Mouse (Mus musculus) heart, postnatal 36 days (tissue): ENCODE data around the gene Ddit4l. TPM values are rescaled to one million over a fixed set of nuclear protein-coding genes. Genes with fewer than 3 reads are reported as not detected.
"Not testable (repeated sequence)": the region's sequence is repeated elsewhere in the genome, so short reads cannot be mapped to it uniquely, and the experiment has no call there.

ENCODE experiments used
- DNase-seq, 2 experiments: peaks; one replicate each; pipeline ENCODE4 v3.0.0; 2021 to 2022
- intact Hi-C: fragments of 180-260 bp; cut with DNase I; formaldehyde crosslinking; loops from one replicate; pipeline ENCODE4 v1.15.1; 2025
- total RNA-seq, 2 experiments: library from RNA; stranded (reverse); gene quantifications; 2 replicates each; pipeline ENCODE4 v1.2.3; 2021

Ddit4l gene
- total RNA-seq: 1 to 10 TPM; 1.6 to 3.3 TPM

- intact Hi-C loops, DNase-seq: not testable (repeated sequence)
Measured at GRCm38 (mm10) chr3:137621312-137621711, at the start of gene Ddit4l. Gene Ddit4l (plus strand): TSS chr3:137621612.

DNA sequence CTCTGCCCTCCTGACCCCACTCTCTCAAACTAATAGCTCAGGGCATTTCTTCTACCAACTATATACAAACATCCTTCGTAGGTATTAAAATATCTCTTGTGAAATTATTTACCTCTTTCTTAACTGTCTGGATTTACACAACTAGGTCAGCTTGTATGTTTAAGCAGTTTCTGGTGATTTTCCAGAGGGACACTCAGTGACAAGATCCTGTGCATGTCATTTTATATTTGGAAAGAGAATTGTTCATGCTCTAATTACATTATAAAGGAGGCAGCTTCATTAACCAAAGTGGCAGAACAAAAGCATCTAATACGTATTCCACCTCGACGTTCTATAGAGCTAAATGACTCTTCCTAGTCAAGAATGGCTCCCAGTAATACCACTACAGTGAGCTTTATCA lies 45.3 kb upstream of the Ddit4l start:
- intact Hi-C loops: no loop called here
- no peak for DNase-seq

GRCm38 (mm10) chr3:137586376-137586969 lies 34.9 kb upstream of the Ddit4l start:
- intact Hi-C loops: no loop called here
- no peak for DNase-seq

- intact Hi-C loops: no loop called here
- DNase-seq: no peak
Measured at GRCm38 (mm10) chr3:137589811-137590210, 31.6 kb upstream of the Ddit4l start.

DNA sequence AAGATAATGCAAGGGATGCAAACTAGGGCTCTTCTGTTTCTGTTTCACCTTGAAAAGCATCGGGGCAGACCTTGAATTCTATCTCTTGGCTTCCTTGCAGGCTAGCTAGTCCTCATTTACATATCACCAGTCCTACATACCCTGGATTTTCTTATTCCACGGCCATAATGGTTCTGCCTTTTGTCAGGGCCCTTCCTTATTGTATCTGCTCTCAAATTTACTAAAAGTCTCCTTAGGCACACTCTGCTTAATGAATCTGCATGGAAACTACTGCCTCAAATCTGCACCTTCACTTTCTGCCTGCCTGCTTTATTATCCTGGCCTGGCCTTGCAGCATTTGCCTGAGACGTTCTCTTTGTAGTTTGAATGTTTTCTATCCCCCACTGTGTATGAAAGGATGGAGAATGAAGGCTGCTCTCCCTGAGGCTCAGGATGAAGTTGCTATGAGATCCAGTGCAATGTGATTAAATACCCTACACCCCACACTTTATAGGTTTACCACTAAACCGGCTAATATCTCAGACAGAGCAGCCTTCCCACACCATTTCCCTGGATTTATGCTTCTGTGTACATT lies 27.0 kb upstream of the Ddit4l start:
- intact Hi-C loops: no loop called here
- DNase-seq: no peak

DNA sequence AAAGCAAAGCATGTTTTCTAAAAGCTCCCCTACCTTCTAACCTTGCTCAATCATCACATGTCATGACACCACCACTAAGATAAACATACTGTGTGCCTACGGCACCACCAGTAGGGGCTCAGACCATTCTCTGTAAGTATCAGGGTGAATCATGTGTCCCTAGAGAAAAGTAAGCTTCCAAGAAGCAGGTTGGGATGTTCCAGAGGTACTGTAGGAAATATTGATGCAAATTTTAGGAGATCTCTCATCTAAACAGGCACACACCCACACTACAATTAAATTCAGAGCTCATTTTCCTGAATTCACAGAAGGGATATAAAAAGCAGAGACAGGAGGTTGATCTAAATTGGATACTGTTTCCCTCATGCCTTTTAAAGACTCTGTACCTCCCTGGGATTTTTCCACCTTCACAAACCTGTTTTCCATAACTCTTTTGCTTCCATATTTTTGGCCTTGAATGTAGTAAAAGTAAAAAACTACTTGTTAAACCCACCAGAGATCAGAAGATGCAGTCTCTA lies 12.4 kb upstream of the Ddit4l start:
- DNase-seq: no peak
- intact Hi-C loops: no loop called here

GRCm38 (mm10) chr3:137610457-137611109 lies 10.8 kb upstream of the Ddit4l start:
- intact Hi-C loops: no loop called here

GRCm38 (mm10) chr3:137611110-137611857 lies 10.1 kb upstream of the Ddit4l start:
- no peak for DNase-seq
- intact Hi-C loops: no loop called here

More at GRCm38 (mm10) chr3:137610457-137611109, 10.8 kb upstream of the Ddit4l start:
- DNase-seq: no peak

GRCm38 (mm10) chr3:137611981-137612380 lies 9.4 kb upstream of the Ddit4l start:
- intact Hi-C loops: no loop called here

GRCm38 (mm10) chr3:137620540-137620939 lies 872 bp upstream of the Ddit4l start:
- intact Hi-C loops: no loop called here
- DNase-seq: no peak

More at GRCm38 (mm10) chr3:137611981-137612380, 9.4 kb upstream of the Ddit4l start:
- no peak for DNase-seq

DNA sequence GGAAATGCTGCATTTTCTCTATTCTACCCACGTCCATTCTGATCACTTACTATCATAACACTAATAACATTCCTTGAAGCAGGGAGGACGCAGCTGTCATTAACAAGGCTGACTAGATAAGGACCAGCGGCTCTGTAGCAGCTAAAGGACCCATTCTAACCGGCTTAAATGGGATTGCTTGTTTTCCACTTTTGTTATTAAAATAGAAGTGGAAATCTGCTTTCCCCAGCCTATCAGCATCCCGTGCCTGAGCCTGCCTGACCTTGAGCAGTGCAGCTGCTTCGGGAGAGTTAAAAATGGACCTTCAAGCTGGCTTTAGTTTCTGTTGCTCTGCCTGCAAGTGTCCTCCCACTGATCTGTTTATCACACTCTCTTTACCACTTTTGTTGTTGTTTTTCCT lies 679 bp downstream of the Ddit4l start:
- peak in 1 of 2 experiments; percentile 11 for DNase-seq
- intact Hi-C loops: no loop called here

- intact Hi-C loops: no loop called here
- DNase-seq: peak in 1 of 2 experiments; percentile 8
Measured at GRCm38 (mm10) chr3:137622895-137623580, 1.6 kb downstream of the Ddit4l start.

GRCm38 (mm10) chr3:137623581-137624362 lies 2.4 kb downstream of the Ddit4l start:
- intact Hi-C loops: no loop called here
- peak; percentile 58 to 66 for DNase-seq

DNA sequence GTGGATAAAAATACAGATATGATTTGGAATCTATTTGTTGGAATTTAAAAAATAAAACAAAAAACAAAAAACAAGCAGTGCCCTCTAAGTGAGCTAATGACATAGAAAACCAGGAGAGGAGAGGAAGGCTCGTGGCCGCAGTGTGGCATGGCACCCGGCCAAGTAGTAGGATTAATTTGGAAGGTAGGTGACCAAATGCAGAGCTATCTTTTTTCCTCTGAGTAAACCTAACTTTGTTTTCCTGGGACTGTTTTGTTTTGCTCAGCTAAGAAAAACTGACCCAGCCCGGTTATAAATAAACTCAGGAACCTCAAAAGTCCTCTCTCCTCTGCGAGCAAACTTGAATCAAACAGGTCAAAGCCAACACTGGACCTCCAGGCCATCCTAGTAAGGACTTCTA lies 3.6 kb downstream of the Ddit4l start:
- DNase-seq: peak; percentile 4 to 15
- intact Hi-C loops: no loop called here

GRCm38 (mm10) chr3:137633726-137634125 lies 12.3 kb downstream of the Ddit4l start:
- intact Hi-C loops: no loop called here
- no peak for DNase-seq

GRCm38 (mm10) chr3:137636571-137636970 lies 15.2 kb downstream of the Ddit4l start:
- intact Hi-C loops: no loop called here
- DNase-seq: no peak

GRCm38 (mm10) chr3:137641238-137641637 lies 19.8 kb downstream of the Ddit4l start:
- intact Hi-C loops: no loop called here
- no peak for DNase-seq

DNA sequence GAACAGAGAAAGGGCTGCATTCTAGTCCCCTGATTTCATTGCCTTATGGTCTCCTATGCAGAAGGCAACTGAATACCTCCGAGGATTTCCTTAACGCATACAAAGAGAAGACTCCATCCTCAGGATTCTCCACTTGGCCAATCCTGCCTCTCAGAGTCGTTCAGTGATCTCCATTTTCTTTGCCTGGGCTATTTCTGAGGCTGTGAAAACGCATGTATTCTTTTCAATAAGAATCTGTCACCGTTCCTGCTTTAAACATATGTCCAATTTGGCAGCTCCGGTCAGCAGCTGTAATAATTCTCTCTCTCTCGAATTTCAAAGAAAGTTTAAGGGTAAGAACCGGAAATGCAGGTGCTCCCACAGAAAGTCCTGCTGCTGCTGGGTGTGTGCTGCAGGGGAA lies 20.7 kb downstream of the Ddit4l start:
- intact Hi-C loops: no loop called here
- no peak for DNase-seq

- DNase-seq: no peak
- intact Hi-C loops: no loop called here
Measured at GRCm38 (mm10) chr3:137642568-137642967, 21.2 kb downstream of the Ddit4l start.

DNA sequence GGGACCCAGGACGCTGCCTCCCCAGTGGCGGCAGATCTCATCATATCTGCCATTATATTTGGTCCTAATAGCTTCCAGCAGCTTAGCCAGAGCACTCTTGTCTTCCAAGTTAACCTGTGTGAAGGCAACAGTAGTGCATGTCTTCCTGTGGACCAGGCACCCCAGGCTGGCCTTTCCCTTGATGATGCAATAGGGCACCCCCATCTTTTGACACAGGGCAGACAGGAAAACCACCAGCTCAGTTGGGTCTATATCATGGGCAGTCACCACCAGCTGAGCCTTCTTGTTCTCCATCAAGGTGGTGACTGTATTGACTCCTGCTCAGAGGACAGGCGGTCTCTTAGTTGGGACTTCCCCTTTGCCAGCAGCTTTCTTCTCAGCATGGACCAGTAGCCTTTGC lies 22.7 kb downstream of the Ddit4l start:
- DNase-seq: no peak
- intact Hi-C loops: no loop called here
